Mouse (Mus musculus) kidney, adult 9 months (tissue): ENCODE measurements at regions not wholly inside any gene's neighbourhood (a gene's known extent, or its start where the extent isn't known, plus 50 kb on each side); places are given as distances from the start of the nearest gene placed in this dataset.
A peak's percentile ranks its signal among the peaks of the same experiment; 100 is the strongest.

Experiments used
- DNase-seq: peaks from one replicate; pipeline ENCODE4 v3.0.0; 2022

- DNase-seq: no peak
Measured at GRCm38 (mm10) chrX:11801208-11801607, 358.9 kb downstream of the Bcor start.

- DNase-seq: no peak
Measured at GRCm38 (mm10) chrX:11801621-11802020, 358.5 kb downstream of the Bcor start.

- DNase-seq: no peak
Measured at GRCm38 (mm10) chrX:11802074-11802899, 357.9 kb downstream of the Bcor start.

- DNase-seq: no peak
Measured at GRCm38 (mm10) chrX:11803239-11803638, 356.9 kb downstream of the Bcor start.

GRCm38 (mm10) chrX:11806896-11807252, 353.3 kb downstream of the Bcor start:
- DNase-seq: no peak

GRCm38 (mm10) chrX:11807253-11807882, 352.8 kb downstream of the Bcor start:
- peak; percentile 11 for DNase-seq

- no peak for DNase-seq
Measured at GRCm38 (mm10) chrX:11807883-11808262, 352.3 kb downstream of the Bcor start.

- DNase-seq: no peak
Measured at GRCm38 (mm10) chrX:11808911-11809310, 351.2 kb downstream of the Bcor start.

GRCm38 (mm10) chrX:11814861-11815260, 345.3 kb downstream of the Bcor start:
- no peak for DNase-seq

- DNase-seq: peak; percentile 20
Measured at GRCm38 (mm10) chrX:11815864-11816263, 344.3 kb downstream of the Bcor start.

GRCm38 (mm10) chrX:11818634-11819033, 341.5 kb downstream of the Bcor start:
- no peak for DNase-seq

- no peak for DNase-seq
Measured at GRCm38 (mm10) chrX:11821165-11821564, 339.0 kb downstream of the Bcor start.

GRCm38 (mm10) chrX:11821880-11822768, 338.0 kb downstream of the Bcor start:
- no peak for DNase-seq

- no peak for DNase-seq
Measured at GRCm38 (mm10) chrX:11825948-11826347, 334.2 kb downstream of the Bcor start.

- DNase-seq: no peak
Measured at GRCm38 (mm10) chrX:11826737-11827408, 333.3 kb downstream of the Bcor start.

- DNase-seq: no peak
Measured at GRCm38 (mm10) chrX:11829411-11830002, 330.6 kb downstream of the Bcor start.

GRCm38 (mm10) chrX:11837566-11837965, 322.6 kb downstream of the Bcor start:
- DNase-seq: no peak

- peak; percentile 20 for DNase-seq
Measured at GRCm38 (mm10) chrX:11839665-11840245, 320.4 kb downstream of the Bcor start.

GRCm38 (mm10) chrX:11840319-11841035, 319.7 kb downstream of the Bcor start:
- peak; percentile 24 for DNase-seq

- DNase-seq: no peak
Measured at GRCm38 (mm10) chrX:11845566-11845965, 314.6 kb downstream of the Bcor start.

- no peak for DNase-seq
Measured at GRCm38 (mm10) chrX:11855910-11856309, 304.2 kb downstream of the Bcor start.
